Mouse (Mus musculus) c-Kit-negative CD71-positive TER-119-positive erythroid progenitor cells, embryonic 14.5 days (primary cell): ENCODE results near the gene Tex21.
A peak's percentile ranks its signal among the peaks of the same experiment; 100 is the strongest.
"Not testable (repeated sequence)": the region's sequence is repeated elsewhere in the genome, so short reads cannot be mapped to it uniquely, and the experiment has no call there.

Experiments
- DNase-seq: peaks from one replicate; pipeline ENCODE4 v3.0.0-alpha.2; 2013; ENCODE audit warnings: low read depth, low spot score

Gene Tex21

DNA sequence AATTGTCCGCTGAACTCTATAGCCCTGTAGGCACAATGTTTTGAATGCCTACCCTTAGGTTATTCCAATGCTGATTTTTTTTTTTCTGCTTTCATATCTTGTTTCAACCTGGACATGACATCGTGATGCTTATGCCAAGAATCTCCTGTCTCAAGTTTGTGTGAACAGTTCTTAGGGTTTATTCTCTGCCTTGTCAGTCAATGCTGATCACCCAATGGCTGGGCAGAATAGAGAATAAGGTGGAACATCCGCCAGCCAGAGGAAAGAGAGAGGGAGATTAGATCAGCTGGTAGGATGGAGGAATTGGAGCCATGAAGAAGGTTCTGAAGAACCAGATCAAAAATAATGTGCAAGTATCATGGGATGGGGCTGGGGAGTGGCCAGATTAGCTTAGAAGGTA, 14.1 kb upstream of the Tex21 start:
- no peak for DNase-seq

DNA sequence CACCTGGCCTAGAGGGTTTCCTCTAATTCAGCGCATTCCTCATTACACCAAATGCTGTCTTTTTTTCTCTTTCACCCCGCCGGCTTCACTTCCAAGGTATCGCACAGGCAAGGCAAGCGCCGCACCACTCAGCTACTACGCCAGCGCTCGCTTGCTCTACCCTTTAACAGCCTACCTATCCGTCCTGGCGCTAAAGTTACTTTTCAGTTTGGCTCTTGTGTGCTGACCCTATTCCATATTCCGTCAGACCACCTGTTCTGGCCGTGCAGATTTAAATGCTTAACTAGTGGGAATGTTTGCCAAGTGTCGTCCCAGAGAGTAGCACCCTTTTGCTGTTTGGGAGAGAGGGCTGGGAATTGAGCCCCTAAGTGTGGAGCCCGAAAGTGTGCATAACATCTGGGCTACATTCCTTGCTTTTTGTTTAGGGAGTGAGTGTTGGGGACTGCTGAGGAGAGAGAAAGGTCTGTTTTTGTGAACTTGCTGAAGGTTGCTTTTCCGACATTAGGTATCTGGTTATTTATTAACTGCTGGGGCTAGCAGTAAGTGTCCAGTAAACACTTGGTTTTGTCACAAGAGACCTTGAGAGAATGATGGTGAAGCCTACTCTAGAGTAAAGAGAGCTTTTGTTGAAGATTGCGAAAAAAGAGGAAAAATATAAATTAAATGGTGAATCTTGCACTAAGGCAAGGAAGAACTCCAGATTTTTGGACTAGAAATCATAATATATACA, 9.7 kb upstream of the Tex21 start:
- peak; percentile 22 for DNase-seq

GRCm38 (mm10) chr12:76255499-76255875, 8.9 kb upstream of the Tex21 start:
- peak; percentile 26 for DNase-seq

- DNase-seq, result peak; percentile 83
Observed at GRCm38 (mm10) chr12:76254725-76255498, 8.4 kb upstream of the Tex21 start, which contains the start of gene Mthfd1. TSS of gene Mthfd1 (plus strand) at chr12:76255298.

DNA sequence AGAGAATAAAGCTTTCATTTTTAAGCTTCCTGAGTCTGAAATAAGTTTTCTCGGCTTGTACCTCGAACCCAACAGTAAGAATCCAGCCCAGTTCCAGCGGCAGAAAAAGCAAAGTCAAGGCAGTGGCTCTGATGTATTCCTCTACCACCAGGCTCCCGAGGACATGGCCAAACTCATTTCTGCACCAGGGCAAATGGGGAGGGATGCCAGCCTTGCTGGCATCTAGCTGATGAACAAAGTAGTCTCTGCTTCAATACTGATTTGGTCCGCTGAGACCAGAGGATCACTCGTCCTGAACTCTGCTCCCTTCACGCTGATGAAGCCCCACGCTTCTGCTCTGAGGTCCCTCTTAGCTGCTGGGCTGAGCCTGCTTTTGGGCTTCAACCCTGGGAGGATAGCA, 7.4 kb upstream of the Tex21 start:
- DNase-seq, result no peak

- DNase-seq, result no peak
Observed at GRCm38 (mm10) chr12:76253591-76253990, 7.0 kb upstream of the Tex21 start.

DNA sequence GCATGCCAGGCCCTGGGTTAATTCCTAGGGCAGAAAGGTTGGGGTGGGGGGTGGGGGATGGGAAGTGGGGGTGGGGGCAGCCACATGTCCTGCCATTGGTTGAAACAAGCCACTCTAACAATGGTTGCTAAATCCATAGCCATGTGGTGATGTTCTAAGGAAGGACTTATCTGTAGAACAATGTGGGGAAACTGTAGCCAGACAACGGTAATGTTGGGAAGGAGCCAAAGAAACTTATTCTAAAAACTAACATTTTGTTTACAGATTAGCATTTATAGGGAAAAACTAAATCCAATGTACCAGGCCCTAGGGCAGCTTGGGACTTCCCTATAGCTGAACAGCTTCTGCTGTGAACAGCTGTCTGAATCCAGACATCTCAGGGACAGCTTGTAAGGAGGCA, 6.5 kb upstream of the Tex21 start:
- DNase-seq, result no peak

GRCm38 (mm10) chr12:76244981-76245380, 1.6 kb downstream of the Tex21 start:
- no peak for DNase-seq

DNA sequence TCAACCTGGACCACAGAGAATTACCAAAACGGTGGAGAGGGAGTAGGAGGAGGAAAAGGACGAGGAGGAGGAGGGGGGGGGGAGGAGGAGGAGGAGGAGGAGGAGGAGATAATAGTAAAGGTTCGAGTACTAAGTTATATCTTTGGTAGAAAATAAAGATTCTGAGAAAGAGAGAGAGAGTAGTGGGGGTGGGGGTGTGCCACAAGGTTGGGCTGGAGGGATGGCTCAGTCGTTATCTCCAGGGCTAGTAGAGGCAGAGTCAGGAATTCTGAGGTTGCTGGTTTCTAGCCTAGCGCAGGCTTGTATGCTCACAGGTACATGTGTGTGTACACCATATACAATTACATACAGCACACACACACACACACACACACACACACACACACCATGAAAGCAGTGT, 4.7 kb downstream of the Tex21 start:
- DNase-seq, result no peak

- DNase-seq, result no peak
Observed at GRCm38 (mm10) chr12:76241084-76241483, 5.5 kb downstream of the Tex21 start.

DNA sequence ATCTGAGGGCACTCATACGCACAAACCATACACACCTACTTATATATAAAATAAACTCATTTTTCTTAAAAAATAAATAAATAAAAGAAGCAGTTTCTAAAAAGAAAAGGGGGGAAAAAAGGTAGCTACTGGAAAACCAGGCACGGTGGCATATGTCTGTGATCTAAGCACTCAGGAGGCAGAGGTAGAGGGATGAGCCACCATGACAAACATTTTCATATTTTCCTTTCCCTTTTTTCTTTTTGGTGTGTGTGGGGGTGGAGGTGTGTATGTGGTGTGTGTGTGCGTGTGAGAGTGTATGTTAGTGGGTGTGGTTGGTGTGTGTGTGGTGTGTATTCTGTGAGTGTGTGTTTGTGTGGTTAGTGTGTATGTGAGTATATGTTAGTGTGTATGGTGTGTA, 5.9 kb downstream of the Tex21 start:
- DNase-seq, result no peak

- no peak for DNase-seq
Observed at GRCm38 (mm10) chr12:76239839-76240571, 6.5 kb downstream of the Tex21 start.

DNA sequence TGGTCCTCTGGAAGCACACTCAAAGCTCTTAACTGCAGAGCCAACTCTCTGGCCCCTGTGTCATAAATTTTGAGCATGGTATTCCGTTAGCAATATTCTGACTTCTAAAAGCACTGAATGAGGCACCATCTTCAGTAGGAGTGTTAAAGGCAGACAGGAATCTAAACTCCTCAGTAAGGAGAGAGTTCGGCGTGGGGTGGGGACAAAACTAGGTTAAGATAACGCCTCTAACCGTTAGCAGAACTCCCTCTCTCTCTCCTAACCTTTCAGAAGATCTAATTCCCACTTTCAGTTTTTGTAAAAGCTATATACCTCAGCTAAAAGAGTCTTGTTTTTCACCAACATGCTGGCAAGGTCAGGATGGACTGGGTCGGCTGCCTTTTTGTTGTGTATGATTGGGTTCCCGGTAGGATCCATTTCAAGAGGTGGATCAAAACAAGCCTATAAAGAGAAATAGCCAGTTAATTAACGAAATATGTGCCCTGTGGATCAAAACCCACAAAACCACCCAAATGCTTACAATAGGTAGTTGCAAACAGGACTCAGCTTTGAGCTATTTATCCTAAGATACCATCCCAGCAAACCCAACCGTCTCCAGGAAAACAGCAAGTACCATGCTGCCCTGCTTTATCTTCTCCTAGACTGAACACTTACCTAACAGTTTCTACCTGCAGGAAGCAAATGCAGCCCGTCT, 7.3 kb downstream of the Tex21 start:
- no peak for DNase-seq

- no peak for DNase-seq
Observed at GRCm38 (mm10) chr12:76235253-76235652, 11.3 kb downstream of the Tex21 start.

DNA sequence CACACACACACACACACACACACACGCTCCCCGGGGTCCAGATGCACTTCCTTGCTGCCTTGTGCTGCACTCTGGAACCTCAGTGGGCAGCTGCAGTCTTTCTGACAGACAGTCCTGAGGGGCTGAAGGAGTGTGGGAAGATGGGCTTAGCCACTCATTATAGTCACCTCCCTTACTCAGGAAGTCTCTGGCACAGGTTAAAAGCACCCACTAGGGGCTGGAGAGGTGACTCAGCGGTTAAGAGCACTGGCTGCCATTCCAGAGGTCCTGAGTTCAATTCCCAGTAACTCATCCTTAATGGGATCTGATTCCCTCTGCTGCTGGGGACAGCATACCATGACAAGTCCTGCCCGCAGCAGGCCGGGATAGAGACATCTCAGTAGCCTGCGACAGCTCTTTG, 15.9 kb downstream of the Tex21 start:
- DNase-seq, result no peak

GRCm38 (mm10) chr12:76222104-76222503, 24.4 kb downstream of the Tex21 start:
- not testable (repeated sequence) for DNase-seq

GRCm38 (mm10) chr12:76216716-76217115, 29.8 kb downstream of the Tex21 start:
- no peak for DNase-seq

GRCm38 (mm10) chr12:76215121-76215520, 31.4 kb downstream of the Tex21 start:
- DNase-seq, result no peak

- no peak for DNase-seq
Observed at GRCm38 (mm10) chr12:76209429-76209974, 37.0 kb downstream of the Tex21 start.

DNA sequence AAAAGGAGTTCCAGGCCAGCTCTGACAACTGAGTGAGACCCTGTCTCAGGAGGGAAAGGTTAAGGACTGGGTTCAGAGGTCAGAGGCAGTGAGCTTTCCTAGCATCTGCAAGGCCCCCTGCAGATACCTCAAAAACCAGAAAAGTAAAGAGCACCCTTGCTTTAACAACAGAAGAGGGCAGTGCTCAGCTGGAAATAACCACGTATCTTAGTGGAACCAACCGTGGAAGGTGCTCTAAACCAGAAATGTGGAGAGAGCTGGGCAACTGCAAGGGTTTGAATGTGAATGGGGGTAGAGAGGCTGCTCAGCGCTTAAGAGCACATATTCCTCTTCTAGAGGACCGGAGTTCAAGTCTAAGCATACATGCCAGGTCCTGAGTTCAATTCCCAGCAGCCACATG, 46.2 kb downstream of the Tex21 start:
- DNase-seq, result no peak

GRCm38 (mm10) chr12:76197071-76197470, 49.5 kb downstream of the Tex21 start:
- DNase-seq, result no peak

- DNase-seq, result peak; percentile 51
Observed at GRCm38 (mm10) chr12:76196709-76197054, 49.9 kb downstream of the Tex21 start.
